Mouse (Mus musculus) kidney, embryonic 16.5 days (tissue): ENCODE measurements around the gene Spsb4. TPM values are rescaled to one million over a fixed set of nuclear protein-coding genes. Genes with fewer than 3 reads are reported as not detected.

Source experiments
- ATAC-seq: fragments of 200-750 bp; cut with Nextera tagmentation; 2 replicates; pipeline ENCODE4 v1.8.0; 2017; ENCODE audit warnings: moderate TSS enrichment; ENCODE audit not compliant: low FRiP score, low TSS enrichment
- H3K27ac ChIP-seq: fragments of 300-500 bp; sonication (generic); 2 replicates; pipeline ENCODE4 v1.5.1; 2014; ENCODE audit warnings: low read length
- H3K27me3 ChIP-seq: fragments of 300-500 bp; sonication (generic); 2 replicates; pipeline ENCODE4 v1.6.1; 2014; ENCODE audit warnings: low read length, control low read depth, mixed read lengths; ENCODE audit not compliant: insufficient read depth
- H3K36me3 ChIP-seq: fragments of 300-500 bp; sonication (generic); 2 replicates; pipeline ENCODE4 v1.6.1; 2014; ENCODE audit warnings: low read length, control low read depth, mixed read lengths; ENCODE audit not compliant: insufficient read depth
- H3K4me1 ChIP-seq: fragments of 300-500 bp; sonication (generic); 2 replicates; pipeline ENCODE4 v1.6.1; 2014; ENCODE audit warnings: low read length, control low read depth, mixed read lengths; ENCODE audit not compliant: insufficient read depth
- H3K4me2 ChIP-seq: fragments of 300-500 bp; sonication (generic); replicated peaks from 2 replicates; pipeline ENCODE4 v1.6.1; 2014; ENCODE audit warnings: low read depth, low read length
- H3K4me3 ChIP-seq: fragments of 300-500 bp; sonication (generic); 2 replicates; pipeline ENCODE4 v1.5.1; 2014; ENCODE audit warnings: mild to moderate bottlenecking, low read length
- H3K9ac ChIP-seq: fragments of 300-500 bp; sonication (generic); replicated peaks from 2 replicates; pipeline ENCODE4 v1.6.1; 2014; ENCODE audit warnings: low read length
- H3K9me3 ChIP-seq: fragments of 300-500 bp; sonication (generic); 2 replicates; pipeline ENCODE4 v1.6.1; 2016; ENCODE audit warnings: low read length, control low read depth
- WGBS: fragments of 180-500 bp; shearing (Covaris S2); extraction: QIAGEN DNeasy Blood & Tissue Kit; methylation state at CpG from one replicate; pipeline ENCODE4 v1.1.7; 2014; 5-methylcytosine and 5-hydroxymethylcytosine counted together
- polyA plus RNA-seq: library from polyadenylated mRNA; unstranded; fragments of >200 nt; fragmentation: Nextera tagmentation; extraction: Ambion mirVana; gene quantifications from 2 replicates; pipeline ENCODE4 v1.2.1, GENCODE M21; 2015

The Spsb4 gene
- polyA plus RNA-seq, 1 experiment from 2014 or later = 66.6 TPM

DNA sequence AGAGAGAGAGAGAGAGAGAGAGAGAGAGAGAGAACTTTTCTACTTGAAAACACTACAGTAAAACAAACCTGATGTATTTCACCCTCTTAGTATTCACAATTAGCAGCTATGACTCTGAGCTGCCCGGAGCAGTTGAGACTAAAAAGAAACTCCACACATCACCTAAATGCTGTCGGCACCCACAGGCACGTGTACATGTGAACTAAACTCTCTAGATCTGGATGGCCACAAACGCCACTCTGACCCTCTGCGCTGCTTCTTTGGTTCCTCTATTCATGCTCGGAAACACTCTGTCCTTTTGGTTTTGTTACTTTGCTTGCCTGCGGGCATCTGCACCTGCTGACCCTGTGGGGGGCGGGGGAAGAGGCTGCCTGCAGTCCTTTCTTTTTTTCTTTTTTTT lies 23.0 kb upstream of the Spsb4 start:
- Histone ChIP-seq H3K36me3 (no peaks in the 10 kb centered on the region), H3K4me1 (no peaks in the 10 kb centered on the region), H3K4me3 (no peak overlapping the region), H3K27ac (no peak overlapping the region), H3K9ac (no peak overlapping the region), H3K9me3 (no peaks in the 10 kb centered on the region), H3K4me2 (no peak overlapping the region), H3K27me3 (no peaks in the 10 kb centered on the region)
- ATAC-seq = no peak
- 84% methylated on average over 8 of the region's 8 CpGs for WGBS

DNA sequence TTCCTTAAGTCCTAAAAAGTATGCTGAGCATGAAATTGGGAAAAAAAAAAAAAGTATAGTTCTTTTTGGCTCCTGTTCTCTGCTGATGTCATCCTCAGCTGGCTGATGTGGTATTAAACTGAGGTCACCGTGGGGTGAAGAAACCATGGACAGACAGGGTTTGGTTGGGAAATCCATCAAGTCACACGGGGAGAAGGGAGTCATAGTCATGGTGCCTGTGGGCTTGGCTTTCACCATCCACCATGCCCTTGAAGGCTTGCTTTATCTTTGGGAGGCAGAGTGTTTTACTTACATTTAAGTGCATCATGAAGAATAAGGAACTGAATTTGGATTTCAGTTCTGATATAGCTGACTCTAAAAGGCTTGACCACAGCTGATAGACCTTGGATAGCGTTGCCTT lies 19.4 kb upstream of the Spsb4 start:
- no peaks in the 10 kb centered on the region for H3K36me3 ChIP-seq
- H3K9me3 ChIP-seq = no peaks in the 10 kb centered on the region
- no peaks in the 10 kb centered on the region for H3K27me3 ChIP-seq
- no peak overlapping the region for H3K4me3 ChIP-seq
- no peak overlapping the region for H3K27ac ChIP-seq
- no peak overlapping the region for H3K9ac ChIP-seq
- 87% methylated on average over 3 of the region's 3 CpGs for whole genome bisulfite sequencing
- no peak for ATAC-seq
- H3K4me1 ChIP-seq = no peaks in the 10 kb centered on the region
- H3K4me2 ChIP-seq = no peak overlapping the region

DNA sequence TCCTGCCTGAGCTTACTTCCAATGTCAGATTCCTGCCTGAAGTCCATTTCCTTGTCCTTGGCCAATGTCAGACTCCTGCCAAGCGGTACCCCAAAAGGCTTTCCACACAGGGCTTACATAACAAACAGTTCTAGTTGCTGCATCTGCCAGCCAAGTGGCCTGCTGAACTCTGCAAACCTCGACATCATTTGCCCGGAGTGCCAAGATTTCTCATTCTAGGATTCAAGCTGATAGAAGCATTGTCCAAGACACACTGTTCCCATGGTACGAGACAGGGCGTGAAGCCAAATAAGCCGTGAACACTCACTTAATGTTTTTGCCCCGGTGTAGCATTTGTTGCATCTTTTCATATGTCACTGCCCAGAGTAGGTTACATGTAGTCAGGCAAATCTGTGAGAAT lies 18.0 kb upstream of the Spsb4 start:
- Histone ChIP-seq H3K9me3 (no peaks in the 10 kb centered on the region), H3K27ac (no peak overlapping the region)
- 91% methylated on average over 7 of the region's 7 CpGs for WGBS

DNA sequence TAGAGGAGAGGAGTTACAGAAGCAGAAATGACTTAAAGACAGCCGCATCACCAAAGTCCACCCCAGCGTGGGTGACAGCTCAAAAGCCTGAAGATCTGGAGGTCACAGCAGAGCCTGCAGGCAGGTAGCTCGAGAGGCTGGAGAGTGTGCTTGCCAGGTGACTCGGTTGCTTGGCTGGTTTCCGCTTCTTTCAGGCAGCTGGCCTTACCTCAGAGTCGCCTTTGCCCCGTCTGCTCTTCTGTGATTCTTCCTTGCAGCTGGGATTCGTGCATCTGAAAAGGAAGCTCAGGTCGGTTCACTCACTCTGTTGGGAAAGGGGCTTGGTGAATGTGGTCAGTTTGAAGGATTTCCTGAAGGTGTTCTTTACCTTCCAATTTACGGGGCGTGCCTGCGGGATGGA lies 8.7 kb upstream of the Spsb4 start:
- Histone ChIP-seq H3K9ac (no peak overlapping the region), H3K9me3 (peaks cover 2% of the 10 kb centered on the region; the same call in 1 of the 2 replicates), H3K4me1 (peaks cover 5% of the 10 kb centered on the region), H3K27me3 (no peaks in the 10 kb centered on the region), H3K4me3 (no peak overlapping the region), H3K4me2 (no peak overlapping the region), H3K36me3 (no peaks in the 10 kb centered on the region), H3K27ac (no peak overlapping the region)
- no peak for ATAC-seq
- 79% methylated on average over 12 of the region's 12 CpGs for WGBS

More for the DNA sequence above, 18.0 kb upstream of the Spsb4 start:
- Histone ChIP-seq H3K4me2 (no peak overlapping the region), H3K4me1 (no peaks in the 10 kb centered on the region), H3K4me3 (no peak overlapping the region), H3K9ac (no peak overlapping the region), H3K27me3 (no peaks in the 10 kb centered on the region), H3K36me3 (no peaks in the 10 kb centered on the region)
- no peak for ATAC-seq

DNA sequence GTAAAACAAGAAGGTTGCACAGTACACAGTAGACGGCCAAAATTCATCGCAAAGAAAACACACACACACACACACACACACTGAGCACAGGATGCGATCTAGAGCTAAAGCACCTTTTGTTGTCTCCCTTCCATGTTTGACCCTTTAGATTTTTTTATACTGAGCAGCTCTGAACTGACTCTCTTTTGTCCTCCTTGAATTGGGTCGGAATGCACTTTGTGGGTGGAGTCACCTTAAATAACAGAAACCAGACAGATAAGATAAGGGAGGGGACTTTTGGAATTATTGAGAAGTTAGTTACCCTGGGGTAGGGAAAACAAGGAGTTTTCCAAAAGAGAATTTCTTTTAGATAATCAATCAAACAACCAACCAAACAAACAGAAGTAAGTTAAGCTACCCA lies 7.4 kb upstream of the Spsb4 start:
- ATAC-seq = no peak
- Histone ChIP-seq H3K4me3 (no peak overlapping the region), H3K36me3 (no peaks in the 10 kb centered on the region), H3K9me3 (peaks cover 2% of the 10 kb centered on the region; the same call in 1 of the 2 replicates), H3K9ac (no peak overlapping the region), H3K27me3 (no peaks in the 10 kb centered on the region), H3K4me2 (no peak overlapping the region), H3K27ac (no peak overlapping the region), H3K4me1 (peaks cover 5% of the 10 kb centered on the region)
- WGBS = 93% methylated on average over 4 of the region's 4 CpGs

DNA sequence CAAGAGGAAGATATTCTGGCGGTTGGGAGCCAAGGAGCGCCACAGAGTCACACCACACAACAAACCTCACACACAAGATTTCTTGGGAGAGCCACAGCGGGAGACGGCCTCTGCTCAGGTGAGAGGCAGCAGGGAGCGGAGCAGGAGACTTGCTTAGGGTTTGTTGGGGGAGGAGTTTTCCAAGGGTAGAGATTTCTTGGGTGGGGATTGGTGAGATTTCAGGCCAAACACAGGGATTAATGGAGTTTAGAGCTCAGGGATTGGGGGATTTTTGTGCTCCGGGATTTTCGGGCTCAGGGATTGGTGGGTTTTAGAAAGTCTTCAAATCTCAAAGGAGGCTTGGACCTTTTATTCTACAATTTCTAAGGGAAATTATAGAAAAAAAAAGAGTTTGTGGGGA lies 5.8 kb upstream of the Spsb4 start:
- peaks cover 2% of the 10 kb centered on the region; the same call in 1 of the 2 replicates for H3K9me3 ChIP-seq
- H3K27me3 ChIP-seq = no peaks in the 10 kb centered on the region
- no peak overlapping the region for H3K4me2 ChIP-seq
- H3K4me3 ChIP-seq = no peak overlapping the region
- no peak overlapping the region for H3K9ac ChIP-seq
- H3K4me1 ChIP-seq = peaks cover 5% of the 10 kb centered on the region
- WGBS = 74% methylated on average over 7 of the region's 7 CpGs
- no peaks in the 10 kb centered on the region for H3K36me3 ChIP-seq
- ATAC-seq = no peak
- H3K27ac ChIP-seq = no peak overlapping the region

DNA sequence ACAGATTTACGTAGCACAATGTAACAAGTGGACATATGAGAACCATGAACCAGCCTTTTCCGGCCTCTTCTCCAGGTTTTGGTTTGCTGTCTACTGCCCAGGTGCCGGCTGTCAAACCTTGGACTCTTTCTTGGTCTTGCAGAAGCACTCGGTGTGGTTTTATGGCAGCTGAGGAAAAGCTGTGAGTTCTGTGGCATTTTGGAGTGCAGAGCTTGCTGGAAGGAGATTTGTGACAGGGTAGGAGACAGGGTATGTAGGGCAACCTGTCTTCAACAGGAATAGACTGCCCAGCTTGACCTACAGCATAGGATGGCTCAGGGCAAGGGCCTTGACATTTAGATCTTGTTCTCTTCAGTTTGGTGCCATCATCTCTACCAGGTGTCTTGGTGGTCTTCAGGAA lies 4.3 kb upstream of the Spsb4 start:
- Histone ChIP-seq H3K27me3 (peaks cover 2% of the 10 kb centered on the region; the same call in 1 of the 2 replicates), H3K27ac (no peak overlapping the region), H3K9ac (no peak overlapping the region), H3K9me3 (peaks cover 2% of the 10 kb centered on the region; the same call in 1 of the 2 replicates), H3K36me3 (no peaks in the 10 kb centered on the region), H3K4me3 (no peak overlapping the region), H3K4me2 (no peak overlapping the region), H3K4me1 (peaks cover 12% of the 10 kb centered on the region)
- 86% methylated on average over 4 of the region's 4 CpGs for WGBS
- ATAC-seq = no peak

DNA sequence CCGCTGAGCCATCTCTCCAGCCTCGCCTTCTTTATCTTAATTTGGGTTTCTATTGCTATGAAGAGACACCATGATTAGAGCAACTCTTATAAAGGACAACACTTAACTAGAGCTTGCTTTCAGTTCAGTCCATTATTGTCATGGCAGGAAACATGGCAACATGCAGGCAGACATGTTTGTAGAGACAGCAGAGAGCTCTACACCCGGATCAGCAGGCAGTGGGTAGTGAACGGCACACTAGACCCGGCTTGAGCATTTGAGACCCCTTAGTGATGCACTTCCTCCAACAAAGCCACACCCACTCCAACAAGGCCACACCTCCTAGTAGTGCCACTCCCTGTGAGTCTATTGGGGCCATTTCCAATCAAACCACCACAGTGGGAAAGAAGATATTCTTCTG lies 3.7 kb upstream of the Spsb4 start:
- Histone ChIP-seq H3K36me3 (no peaks in the 10 kb centered on the region), H3K27ac (no peak overlapping the region), H3K27me3 (peaks cover 2% of the 10 kb centered on the region; the same call in 1 of the 2 replicates), H3K9me3 (peaks cover 2% of the 10 kb centered on the region; the same call in 1 of the 2 replicates), H3K4me2 (no peak overlapping the region), H3K4me3 (no peak overlapping the region), H3K9ac (no peak overlapping the region), H3K4me1 (peaks cover 12% of the 10 kb centered on the region)
- WGBS = 84% methylated on average over 5 of the region's 5 CpGs
- ATAC-seq = no peak

DNA sequence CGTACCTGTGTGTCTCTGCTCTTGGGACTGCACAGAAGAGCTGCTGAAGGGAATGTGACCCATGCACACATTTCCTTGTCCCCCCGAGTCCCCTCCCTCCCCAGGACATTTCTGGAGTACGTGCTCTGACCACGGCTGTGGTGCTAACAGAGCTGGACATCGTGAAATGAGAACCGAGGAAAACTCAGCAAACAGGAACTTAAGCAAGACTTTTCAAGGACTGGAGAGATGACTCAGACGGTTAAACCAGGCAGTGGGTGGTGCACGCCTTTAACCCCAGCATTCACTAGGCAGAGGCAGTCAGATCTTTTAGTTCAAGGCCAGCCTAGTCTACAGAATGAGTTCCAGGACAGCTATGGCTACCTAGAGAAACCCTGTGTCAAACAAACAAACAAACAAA lies 1.5 kb upstream of the Spsb4 start:
- Histone ChIP-seq H3K27me3 (peaks cover 2% of the 10 kb centered on the region; the same call in 1 of the 2 replicates), H3K9me3 (no peaks in the 10 kb centered on the region), H3K9ac (no peak overlapping the region), H3K27ac (no peak overlapping the region), H3K4me1 (peaks cover 32% of the 10 kb centered on the region), H3K4me3 (no peak overlapping the region), H3K4me2 (no peak overlapping the region), H3K36me3 (no peaks in the 10 kb centered on the region)
- 79% methylated on average over 8 of the region's 8 CpGs for WGBS
- no peak for ATAC-seq

DNA sequence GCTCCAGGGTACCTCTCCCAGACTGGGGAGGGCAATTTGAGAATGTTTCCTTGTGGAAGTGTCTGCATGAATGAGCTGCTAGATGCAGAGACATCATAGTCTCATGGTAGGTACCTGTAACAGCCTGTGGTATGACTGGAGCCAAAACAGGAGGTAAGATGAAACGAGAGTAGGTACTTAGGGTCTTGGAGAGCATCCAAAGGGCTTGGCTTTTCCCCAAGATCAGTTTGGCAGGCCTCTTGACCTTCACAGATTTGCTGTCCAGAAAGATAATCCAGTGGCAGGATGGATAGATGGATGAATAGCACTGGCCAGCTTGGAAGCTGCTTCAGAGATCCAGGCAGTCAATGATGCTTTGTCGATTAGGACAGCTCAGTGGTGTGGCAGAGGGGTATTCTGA lies 1.0 kb upstream of the Spsb4 start:
- Histone ChIP-seq H3K27me3 (peaks cover 2% of the 10 kb centered on the region; the same call in 1 of the 2 replicates), H3K9me3 (no peaks in the 10 kb centered on the region), H3K4me1 (peaks cover 37% of the 10 kb centered on the region), H3K9ac (no peak overlapping the region), H3K4me2 (peak overlapping the region; percentile 77; the same call in 1 of the 2 replicates), H3K4me3 (no peak overlapping the region), H3K36me3 (no peaks in the 10 kb centered on the region), H3K27ac (no peak overlapping the region)
- WGBS = 70% methylated on average over 2 of the region's 2 CpGs
- no peak for ATAC-seq
